Mouse (Mus musculus): Measurements from ENCODE around the gene Gphn.

DNA sequence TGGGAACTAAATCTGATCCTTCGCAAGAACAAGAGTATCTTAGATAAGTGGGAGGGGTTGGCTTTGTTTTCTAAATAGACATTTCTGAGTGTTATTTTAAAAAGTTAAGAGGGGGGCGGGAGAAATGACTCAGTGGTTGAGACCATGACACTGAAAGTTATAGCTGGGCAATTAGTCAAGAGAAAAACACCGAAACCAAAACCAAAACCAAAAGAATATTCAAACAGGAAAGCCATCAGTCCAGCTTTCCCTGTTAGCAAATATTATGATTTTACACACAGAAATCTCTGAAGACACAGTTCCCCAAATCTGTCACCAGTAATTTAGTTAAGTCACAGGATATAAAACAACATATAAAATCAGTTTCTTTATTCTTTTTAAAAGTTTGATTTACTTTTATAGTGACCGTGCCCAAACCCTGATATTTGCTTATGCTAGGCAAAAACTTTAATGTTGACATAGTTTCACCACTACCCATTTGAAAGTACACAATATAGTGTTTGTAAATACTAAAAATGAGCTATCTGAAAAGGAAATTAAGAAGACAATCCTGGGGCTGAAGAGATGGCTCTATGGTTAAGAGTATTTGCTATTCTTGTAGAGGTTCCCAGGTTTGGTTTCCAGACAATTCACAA, 6.9 kb upstream of the Gphn start:
- no peak for TF ChIP-seq POLR2A (IDR thresholded peaks at IDR 0.05; ENCODE audit: insufficient read depth, low read depth, low read length)
- TF ChIP-seq CTCF (IDR thresholded peaks at IDR 0.05; ENCODE audit: insufficient read depth, low read depth, low read length), result no peak

Data from olfactory bulb, adult 2 months (tissue).